ENCODE assay signal across 9 mouse cellular contexts in genomic region chr11:114462755-114463374, GRCm38 (mm10).
DNase-seq lines count a peak whose midpoint lies in the region; ATAC-seq lines count a peak whose summit lies in the region.
"Had no signal": no experiment of that assay in that cellular context is flagged by ENCODE, and none has a peak within 500 bp of the region (broad histone marks: within the 10 kb centered on the region; RNA-seq: fewer than 3 reads in every experiment).

No protein-coding gene starts in this region.

- H3K36me3 ChIP-seq in neural tube, embryonic 15.5 days = no peaks in the 10 kb centered on the region
- no peaks in the 10 kb centered on the region for H3K36me3 ChIP-seq in embryonic facial prominence, embryonic 14.5 days (ENCODE audit: control insufficient read depth, insufficient read depth, low read length)
- H3K36me3 ChIP-seq: embryonic facial prominence, embryonic 12.5 days had no signal

- DNase-seq in neural tube, embryonic 10.5 days (ENCODE audit: extremely low spot score, low spot score) = peak; percentile 42
- peak; percentile 46 to 62 for DNase-seq in adrenal gland, postnatal 36 days
- peak; percentile 70 for DNase-seq in embryonic facial prominence, embryonic 14.5 days (ENCODE audit: low spot score)
- peak; percentile 38 for DNase-seq in kidney, adult 9 months
- peak; percentile 80 for DNase-seq in lung, postnatal 10 days
- DNase-seq in testis, postnatal 10 days (ENCODE audit: low spot score) = peak; percentile 73
- no peak for DNase-seq in layer of hippocampus, adult 9-10 months (ENCODE audit: low spot score)

- no peaks in the 10 kb centered on the region for H3K9me3 ChIP-seq in neural tube, embryonic 15.5 days (replicated peaks)
- H3K9me3 ChIP-seq in embryonic facial prominence, embryonic 14.5 days (ENCODE audit: control insufficient read depth, low read length) = no peaks in the 10 kb centered on the region
- H3K9me3 ChIP-seq: embryonic facial prominence, embryonic 12.5 days had no signal

- ATAC-seq in neural tube, embryonic 15.5 days (ENCODE audit: low FRiP score) = no peak
- peak; percentile 61 for ATAC-seq in embryonic facial prominence, embryonic 14.5 days (ENCODE audit: low read depth)

- H3K9ac ChIP-seq in neural tube, embryonic 15.5 days (replicated peaks) = no peak overlapping the region
- H3K9ac ChIP-seq in embryonic facial prominence, embryonic 14.5 days (ENCODE audit: low read depth, low read length) = no peak overlapping the region
- H3K9ac ChIP-seq: embryonic facial prominence, embryonic 12.5 days had no signal

- no peak overlapping the region for H3K27ac ChIP-seq in neural tube, embryonic 15.5 days (replicated peaks)
- H3K27ac ChIP-seq in embryonic facial prominence, embryonic 14.5 days (replicated peaks; ENCODE audit: low read depth, low read length) = no peak overlapping the region
- H3K27ac ChIP-seq: embryonic facial prominence, embryonic 12.5 days had no signal

- H3K4me2 ChIP-seq in neural tube, embryonic 15.5 days = no peak overlapping the region
- H3K4me2 ChIP-seq in embryonic facial prominence, embryonic 14.5 days (ENCODE audit: low read depth, low read length) = no peak overlapping the region
- H3K4me2 ChIP-seq: embryonic facial prominence, embryonic 12.5 days had no signal

- 0 out of 2 replicates have a peak, but pooled peaks cover 5% of the 10 kb centered on the region for H3K27me3 ChIP-seq in neural tube, embryonic 15.5 days (replicated peaks)
- H3K27me3 ChIP-seq in embryonic facial prominence, embryonic 14.5 days (replicated peaks; ENCODE audit: control insufficient read depth, insufficient read depth, low read length) = no peaks in the 10 kb centered on the region
- H3K27me3 ChIP-seq: embryonic facial prominence, embryonic 12.5 days had no signal

- H3K4me1 ChIP-seq in neural tube, embryonic 15.5 days = peaks cover 32% of the 10 kb centered on the region
- H3K4me1 ChIP-seq in embryonic facial prominence, embryonic 14.5 days (ENCODE audit: control insufficient read depth, insufficient read depth, low read length) = peaks cover 18% of the 10 kb centered on the region

- H3K4me3 ChIP-seq in neural tube, embryonic 15.5 days (replicated peaks) = no peak overlapping the region
- no peak overlapping the region for H3K4me3 ChIP-seq in embryonic facial prominence, embryonic 14.5 days (ENCODE audit: low read depth, low read length)
- H3K4me3 ChIP-seq: embryonic facial prominence, embryonic 12.5 days had no signal

- 37% methylated on average over 6 of the region's 6 CpGs for WGBS in neural tube, embryonic 15.5 days
- WGBS in embryonic facial prominence, embryonic 14.5 days = 25% methylated on average over 6 of the region's 6 CpGs
